Mouse (Mus musculus): ENCODE measurements at regions not wholly inside any gene's neighbourhood (a gene's known extent, or its start where the extent isn't known, plus 50 kb on each side); places are given as distances from the start of the nearest gene placed in this dataset.

DNA sequence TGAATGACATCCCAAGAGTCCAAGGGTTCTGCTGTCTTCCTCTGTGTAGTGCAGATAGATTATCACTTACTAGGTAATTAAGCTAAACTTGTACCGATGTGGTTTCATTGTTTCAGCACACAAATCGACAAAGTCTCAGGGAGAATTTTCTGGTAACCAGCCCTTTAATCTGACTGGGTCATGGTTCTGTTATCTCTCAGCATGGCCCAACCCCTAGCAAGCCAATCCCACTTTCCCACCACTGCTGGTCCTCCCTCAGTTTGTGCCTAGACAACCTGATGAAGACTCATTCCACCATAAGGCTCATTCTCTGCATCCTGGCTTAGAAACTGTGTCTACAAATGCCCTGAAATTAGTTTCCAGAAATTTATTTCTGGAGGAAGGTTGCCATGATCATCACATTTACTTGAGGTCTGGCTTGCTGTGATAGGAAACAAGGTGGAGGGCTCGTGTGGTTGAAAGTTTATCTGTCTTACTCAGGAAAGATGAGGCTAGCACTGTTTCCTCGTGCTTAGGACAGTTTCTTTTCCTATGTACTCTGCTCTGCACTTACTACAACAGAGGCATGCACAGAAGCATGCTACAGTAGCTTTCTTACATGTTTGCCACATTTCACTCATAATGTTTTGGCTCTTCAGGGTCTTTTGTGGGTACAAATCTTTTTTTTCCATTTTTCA lies 217.0 kb upstream of the Nrp1 start:
- Histone ChIP-seq H3K36me3 (no peaks in the 10 kb centered on the region), H3K4me2 (no peak overlapping the region), H3K27me3 (no peaks in the 10 kb centered on the region), H3K27ac (no peak overlapping the region), H3K4me3 (no peak overlapping the region), H3K9ac (no peak overlapping the region), H3K9me3 (no peaks in the 10 kb centered on the region), H3K4me1 (no peaks in the 10 kb centered on the region)
- ATAC-seq (ENCODE audit: borderline replicate concordance, extremely low read depth, low FRiP score, low TSS enrichment) = no peak
- 80% methylated on average over 4 of the region's 4 CpGs for WGBS

DNA sequence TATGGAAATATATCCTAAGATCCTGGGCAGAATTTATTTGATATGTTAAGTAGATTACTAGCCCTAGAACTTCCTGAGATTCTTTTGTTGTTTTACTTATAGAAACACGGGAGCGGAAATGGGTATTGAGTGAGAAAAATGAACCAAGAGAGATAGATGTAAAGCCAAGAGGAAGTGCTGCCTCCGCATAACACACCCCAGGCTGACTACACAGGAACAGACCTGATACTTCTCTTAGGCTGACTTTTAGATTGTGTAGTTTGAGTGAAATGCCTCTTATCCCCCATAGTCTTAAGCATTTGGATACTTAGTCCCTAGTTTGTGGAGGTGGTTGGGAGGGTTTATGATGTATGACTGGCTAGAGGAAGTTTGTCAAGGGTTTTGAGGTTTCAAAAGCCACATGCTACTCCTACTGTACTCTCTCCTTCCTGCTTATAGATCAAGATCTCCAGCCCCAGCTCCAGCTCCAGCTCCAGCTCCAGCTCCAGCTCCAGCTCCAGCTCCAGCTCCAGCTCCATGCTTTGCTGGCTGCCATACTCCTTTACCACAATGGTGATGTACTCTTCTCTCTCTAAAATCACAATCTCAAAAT lies 210.0 kb upstream of the Nrp1 start:
- Histone ChIP-seq H3K27me3 (no peaks in the 10 kb centered on the region), H3K9me3 (no peaks in the 10 kb centered on the region)

DNA sequence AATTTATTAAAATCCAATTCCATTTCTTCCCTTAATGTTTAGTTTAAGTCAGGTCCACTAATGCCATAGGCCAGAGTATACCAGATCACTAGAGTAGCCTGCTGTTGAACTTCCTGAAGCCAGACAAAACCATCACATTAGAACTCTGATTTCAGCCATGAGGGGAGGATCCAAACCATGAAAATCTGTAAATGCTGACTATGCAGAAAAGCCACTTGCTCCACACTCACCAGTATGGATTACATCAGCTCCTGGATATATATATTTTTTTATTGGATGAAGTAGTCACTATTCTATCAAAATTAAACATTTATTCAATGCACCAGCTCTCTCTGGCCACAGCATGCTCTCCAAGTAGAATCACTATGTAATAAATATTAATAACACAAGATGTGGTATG lies 202.8 kb upstream of the Nrp1 start:
- Histone ChIP-seq H3K9ac (no peak overlapping the region), H3K9me3 (no peaks in the 10 kb centered on the region), H3K4me3 (no peak overlapping the region), H3K4me2 (no peak overlapping the region), H3K27ac (no peak overlapping the region), H3K36me3 (no peaks in the 10 kb centered on the region), H3K4me1 (no peaks in the 10 kb centered on the region), H3K27me3 (no peaks in the 10 kb centered on the region)
- ATAC-seq (ENCODE audit: borderline replicate concordance, extremely low read depth, low FRiP score, low TSS enrichment) = no peak

More for the DNA sequence above, 210.0 kb upstream of the Nrp1 start:
- H3K36me3 ChIP-seq = no peaks in the 10 kb centered on the region
- H3K27ac ChIP-seq = no peak overlapping the region
- no peaks in the 10 kb centered on the region for H3K4me1 ChIP-seq
- 60% methylated on average over 3 of the region's 3 CpGs for WGBS
- H3K4me2 ChIP-seq = no peak overlapping the region
- H3K4me3 ChIP-seq = no peak overlapping the region
- H3K9ac ChIP-seq = no peak overlapping the region
- no peak for ATAC-seq (ENCODE audit: borderline replicate concordance, extremely low read depth, low FRiP score, low TSS enrichment)

DNA sequence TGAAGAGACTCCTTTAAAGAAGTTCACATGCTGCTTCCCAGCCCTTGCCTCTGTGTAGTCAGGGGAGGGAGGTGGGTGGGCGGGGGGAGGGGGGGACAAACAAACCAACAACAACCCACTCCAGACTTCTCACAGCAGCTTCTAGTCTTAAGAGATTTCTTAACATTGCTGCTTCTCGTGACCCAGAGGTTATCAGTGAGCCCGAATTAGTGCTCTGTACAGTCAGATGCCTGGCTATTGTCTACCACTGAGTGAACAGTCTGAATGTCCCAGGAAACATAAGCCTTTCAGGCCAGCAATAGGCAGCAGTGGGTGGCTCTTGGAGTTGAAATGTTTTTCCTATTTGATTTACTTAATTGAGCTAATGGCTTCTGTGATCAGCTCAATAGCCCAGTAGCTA lies 202.2 kb upstream of the Nrp1 start:
- Histone ChIP-seq H3K9ac (no peak overlapping the region), H3K4me3 (no peak overlapping the region), H3K4me1 (no peaks in the 10 kb centered on the region), H3K9me3 (no peaks in the 10 kb centered on the region), H3K36me3 (no peaks in the 10 kb centered on the region), H3K27ac (no peak overlapping the region), H3K27me3 (no peaks in the 10 kb centered on the region), H3K4me2 (no peak overlapping the region)
- WGBS = 30% methylated on average over 3 of the region's 3 CpGs
- ATAC-seq (ENCODE audit: borderline replicate concordance, extremely low read depth, low FRiP score, low TSS enrichment) = no peak

DNA sequence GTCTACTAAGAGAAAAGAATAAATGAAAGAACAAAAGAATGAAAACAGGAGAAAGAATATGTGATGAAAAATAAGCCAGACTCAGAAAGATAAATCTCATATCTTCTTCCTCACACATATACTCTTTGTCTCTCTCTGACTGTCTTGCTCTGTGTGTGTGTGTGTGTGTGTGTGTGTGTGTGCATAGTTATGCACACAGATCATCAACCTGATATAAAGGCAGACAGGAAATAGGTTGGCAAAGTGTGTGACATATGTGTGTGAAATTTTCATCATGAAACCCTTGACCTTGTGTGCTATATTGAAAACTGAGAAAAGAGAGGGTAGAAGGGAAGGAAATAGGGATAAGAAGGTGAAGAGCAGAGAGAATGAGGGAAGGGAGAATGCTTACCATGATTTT lies 195.5 kb upstream of the Nrp1 start:
- no peak overlapping the region for H3K4me2 ChIP-seq
- H3K27me3 ChIP-seq = no peaks in the 10 kb centered on the region
- H3K9ac ChIP-seq = no peak overlapping the region
- H3K9me3 ChIP-seq = no peaks in the 10 kb centered on the region
- H3K36me3 ChIP-seq = no peaks in the 10 kb centered on the region
- ATAC-seq (ENCODE audit: borderline replicate concordance, extremely low read depth, low FRiP score, low TSS enrichment) = no peak
- H3K27ac ChIP-seq = no peak overlapping the region
- H3K4me3 ChIP-seq = no peak overlapping the region
- no peaks in the 10 kb centered on the region for H3K4me1 ChIP-seq

DNA sequence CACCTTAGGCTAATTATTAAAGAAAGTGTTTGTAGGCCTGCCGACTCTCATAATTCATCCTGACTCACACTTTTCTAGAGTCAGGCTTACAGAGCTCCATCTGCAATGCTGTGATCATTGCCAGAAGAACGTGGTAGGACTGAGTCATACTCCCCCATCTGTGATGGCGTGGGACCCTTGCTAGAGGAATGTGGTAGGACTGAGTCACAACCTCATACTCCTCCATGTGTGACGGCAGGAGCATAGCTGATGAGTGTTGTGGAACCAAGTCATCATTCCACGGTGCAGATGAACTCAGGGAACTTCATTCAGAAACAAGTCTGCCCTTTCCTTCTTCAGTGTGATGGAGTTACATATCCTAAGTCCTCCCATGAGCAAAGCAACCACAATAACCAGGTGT lies 193.4 kb upstream of the Nrp1 start:
- Histone ChIP-seq H3K27me3 (no peaks in the 10 kb centered on the region), H3K36me3 (no peaks in the 10 kb centered on the region), H3K4me2 (no peak overlapping the region), H3K9ac (no peak overlapping the region), H3K27ac (no peak overlapping the region), H3K4me3 (no peak overlapping the region), H3K4me1 (no peaks in the 10 kb centered on the region), H3K9me3 (no peaks in the 10 kb centered on the region)
- no peak for ATAC-seq (ENCODE audit: borderline replicate concordance, extremely low read depth, low FRiP score, low TSS enrichment)
- 85% methylated on average over 5 of the region's 5 CpGs for WGBS

DNA sequence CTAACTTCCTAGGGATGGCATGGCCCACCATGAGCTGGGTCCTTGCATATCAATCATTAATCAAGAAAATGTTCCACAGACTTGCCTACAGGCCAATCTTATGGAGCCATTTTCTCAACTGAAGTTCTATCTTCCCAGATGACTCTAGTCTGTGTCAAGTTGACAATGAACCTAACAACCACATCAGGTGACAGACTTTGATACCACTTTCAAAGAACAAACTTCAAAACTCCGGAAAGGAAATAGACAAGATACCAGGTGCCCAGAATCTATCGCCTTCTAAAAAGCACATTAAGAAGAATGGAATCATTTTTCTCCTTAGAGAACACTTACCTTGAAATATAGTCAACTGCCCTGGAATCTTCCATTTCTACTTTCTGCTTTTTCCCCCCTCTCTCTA lies 192.8 kb upstream of the Nrp1 start:
- WGBS = 89% methylated on average over 2 of the region's 2 CpGs
- H3K4me1 ChIP-seq = no peaks in the 10 kb centered on the region
- no peak overlapping the region for H3K4me2 ChIP-seq
- H3K9ac ChIP-seq = no peak overlapping the region
- ATAC-seq (ENCODE audit: borderline replicate concordance, extremely low read depth, low FRiP score, low TSS enrichment) = no peak
- no peak overlapping the region for H3K27ac ChIP-seq
- no peaks in the 10 kb centered on the region for H3K9me3 ChIP-seq
- no peak overlapping the region for H3K4me3 ChIP-seq
- H3K36me3 ChIP-seq = no peaks in the 10 kb centered on the region
- no peaks in the 10 kb centered on the region for H3K27me3 ChIP-seq

DNA sequence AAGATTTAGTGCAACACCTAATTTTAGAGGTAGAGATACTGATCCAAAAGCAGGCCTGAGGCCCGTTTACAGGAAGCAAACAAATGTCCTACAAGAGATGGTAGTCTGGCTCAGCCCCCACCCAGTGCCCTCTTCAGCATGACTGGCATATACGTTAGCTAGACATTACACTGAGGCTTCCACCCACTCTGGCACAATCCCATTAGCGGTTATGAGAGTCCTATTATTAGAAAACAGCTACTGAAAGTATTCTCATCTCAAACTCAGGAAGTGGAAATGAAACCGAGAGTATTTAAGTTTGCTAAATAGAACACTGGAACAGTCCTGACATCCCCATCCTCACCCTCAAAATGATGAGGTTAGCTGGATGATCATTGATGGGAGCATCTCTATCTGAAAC lies 192.3 kb upstream of the Nrp1 start:
- no peaks in the 10 kb centered on the region for H3K4me1 ChIP-seq
- H3K9me3 ChIP-seq = no peaks in the 10 kb centered on the region
- H3K36me3 ChIP-seq = no peaks in the 10 kb centered on the region
- no peak overlapping the region for H3K4me2 ChIP-seq
- no peak overlapping the region for H3K9ac ChIP-seq
- no peaks in the 10 kb centered on the region for H3K27me3 ChIP-seq
- H3K27ac ChIP-seq = no peak overlapping the region
- 74% methylated on average over 4 of the region's 4 CpGs for WGBS
- no peak overlapping the region for H3K4me3 ChIP-seq
- no peak for ATAC-seq (ENCODE audit: borderline replicate concordance, extremely low read depth, low FRiP score, low TSS enrichment)

DNA sequence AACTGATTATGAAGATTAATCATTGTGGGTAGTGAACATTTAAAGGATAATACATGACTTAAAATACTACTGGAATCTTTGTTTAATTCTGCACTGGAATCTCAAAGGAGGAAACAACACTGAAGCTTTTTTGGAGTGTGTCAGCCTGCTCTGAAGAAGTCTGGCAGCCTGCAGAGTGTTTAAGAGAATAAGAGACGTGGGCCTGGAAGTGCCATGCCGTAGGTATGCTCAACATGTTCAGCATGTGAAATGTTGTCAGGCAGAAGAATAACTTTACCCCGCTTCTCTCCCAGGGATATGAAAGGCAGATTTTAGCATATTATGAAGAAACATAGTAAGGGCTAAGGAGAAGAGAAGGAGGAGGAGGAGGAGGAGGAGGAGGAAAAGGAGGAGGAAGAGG lies 189.6 kb upstream of the Nrp1 start:
- H3K27ac ChIP-seq = no peak overlapping the region
- 74% methylated on average over 3 of the region's 3 CpGs for WGBS
- no peak overlapping the region for H3K9ac ChIP-seq
- no peaks in the 10 kb centered on the region for H3K9me3 ChIP-seq
- no peaks in the 10 kb centered on the region for H3K36me3 ChIP-seq
- no peaks in the 10 kb centered on the region for H3K4me1 ChIP-seq
- no peak overlapping the region for H3K4me3 ChIP-seq
- H3K4me2 ChIP-seq = no peak overlapping the region
- no peak for ATAC-seq (ENCODE audit: borderline replicate concordance, extremely low read depth, low FRiP score, low TSS enrichment)
- no peaks in the 10 kb centered on the region for H3K27me3 ChIP-seq

DNA sequence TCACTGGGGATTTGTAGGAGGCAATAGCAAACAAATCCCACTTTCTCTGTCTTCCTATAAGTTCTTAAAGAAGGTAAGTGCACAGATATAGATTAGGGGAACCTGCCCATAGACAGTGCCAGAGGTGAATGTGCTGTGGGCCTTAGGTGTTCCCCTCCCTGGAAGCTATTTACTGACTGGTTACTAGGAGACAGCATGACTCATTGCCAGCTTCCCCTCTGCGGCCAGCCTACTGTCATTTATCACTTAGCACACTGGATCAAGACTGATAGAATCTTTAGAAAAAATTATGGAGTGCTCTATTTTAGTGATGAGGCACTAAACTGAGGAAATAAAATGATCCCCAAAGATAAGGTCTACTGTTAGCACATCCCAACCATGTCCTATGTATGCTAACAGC lies 187.3 kb upstream of the Nrp1 start:
- no peak for ATAC-seq (ENCODE audit: borderline replicate concordance, extremely low read depth, low FRiP score, low TSS enrichment)
- no peaks in the 10 kb centered on the region for H3K4me1 ChIP-seq
- WGBS = 41% methylated on average over 1 of the region's 1 CpGs
- no peaks in the 10 kb centered on the region for H3K27me3 ChIP-seq
- no peaks in the 10 kb centered on the region for H3K9me3 ChIP-seq
- no peaks in the 10 kb centered on the region for H3K36me3 ChIP-seq
- no peak overlapping the region for H3K9ac ChIP-seq
- H3K27ac ChIP-seq = no peak overlapping the region
- H3K4me3 ChIP-seq = no peak overlapping the region
- H3K4me2 ChIP-seq = no peak overlapping the region

DNA sequence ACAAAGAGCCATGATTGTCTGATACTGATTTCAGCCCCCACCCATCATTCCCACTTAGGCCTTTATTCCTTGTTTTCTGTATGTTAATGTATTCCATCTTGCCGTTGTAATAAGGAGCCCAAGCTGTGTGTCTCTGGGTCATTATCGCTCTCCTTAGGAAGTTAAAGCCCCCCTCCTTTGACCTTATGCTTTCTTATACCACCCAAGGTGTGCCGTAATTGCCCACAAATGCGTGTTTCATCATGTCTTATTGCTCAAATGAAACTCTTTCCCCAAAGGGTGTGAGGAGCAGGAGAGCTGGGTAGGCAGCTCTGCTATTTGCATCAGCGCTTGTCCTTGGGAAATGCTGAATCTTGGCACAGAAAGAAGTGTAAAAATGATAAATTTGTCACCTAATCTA lies 178.2 kb upstream of the Nrp1 start:
- 76% methylated on average over 5 of the region's 5 CpGs for WGBS
- Histone ChIP-seq H3K4me3 (no peak overlapping the region), H3K9ac (no peak overlapping the region)

DNA sequence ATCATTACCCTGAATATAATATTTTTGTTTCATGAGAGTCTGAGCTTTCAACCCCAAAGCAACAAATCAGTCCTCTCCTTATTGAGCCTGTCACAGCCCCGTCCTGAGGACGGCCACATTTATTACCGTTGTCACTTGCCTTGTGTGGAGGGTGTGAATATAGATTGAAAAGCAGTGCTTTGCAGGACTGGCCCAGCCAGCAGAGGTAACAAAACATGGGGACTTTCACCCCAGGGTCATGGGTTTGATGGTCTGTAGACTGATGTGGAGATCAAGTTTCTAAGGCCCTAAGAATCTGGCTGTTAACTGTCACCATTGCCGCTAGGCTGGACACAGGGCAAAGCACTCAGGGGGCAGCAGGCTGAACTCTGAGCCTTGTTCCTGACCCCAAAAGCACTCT lies 175.3 kb upstream of the Nrp1 start:
- WGBS = 53% methylated on average over 4 of the region's 4 CpGs
- H3K9me3 ChIP-seq = no peaks in the 10 kb centered on the region
- H3K4me3 ChIP-seq = no peak overlapping the region
- no peaks in the 10 kb centered on the region for H3K27me3 ChIP-seq
- no peak overlapping the region for H3K4me2 ChIP-seq
- ATAC-seq (ENCODE audit: borderline replicate concordance, extremely low read depth, low FRiP score, low TSS enrichment) = no peak
- no peak overlapping the region for H3K9ac ChIP-seq
- H3K36me3 ChIP-seq = no peaks in the 10 kb centered on the region
- H3K4me1 ChIP-seq = no peaks in the 10 kb centered on the region; the same call in 1 of the 2 replicates
- H3K27ac ChIP-seq = no peak overlapping the region

More for the DNA sequence above, 178.2 kb upstream of the Nrp1 start:
- ATAC-seq (ENCODE audit: borderline replicate concordance, extremely low read depth, low FRiP score, low TSS enrichment) = no peak
- Histone ChIP-seq H3K9me3 (no peaks in the 10 kb centered on the region), H3K4me2 (no peak overlapping the region), H3K36me3 (no peaks in the 10 kb centered on the region), H3K4me1 (no peaks in the 10 kb centered on the region; the same call in 1 of the 2 replicates), H3K27me3 (no peaks in the 10 kb centered on the region), H3K27ac (no peak overlapping the region)

DNA sequence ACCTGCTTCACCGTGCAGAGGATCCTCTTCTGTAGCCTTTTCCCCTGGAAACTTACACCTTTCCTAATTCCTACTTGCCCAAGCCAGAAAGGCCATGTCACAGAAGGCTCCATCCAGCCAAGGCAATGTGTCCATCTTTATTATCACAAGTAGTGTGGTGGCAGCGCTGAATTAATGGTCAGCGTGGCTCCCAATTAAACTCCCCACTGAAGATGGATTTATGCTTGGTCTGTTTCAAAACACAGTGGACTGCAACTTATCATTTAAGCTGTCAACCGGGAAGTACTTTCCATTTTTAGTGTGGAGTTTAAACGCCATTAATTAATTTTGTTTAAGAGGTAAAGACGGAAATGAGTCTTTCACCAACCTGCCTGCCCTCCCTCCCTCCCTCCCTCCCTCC lies 170.1 kb upstream of the Nrp1 start:
- no peak overlapping the region for H3K27ac ChIP-seq

More for the DNA sequence above, 170.1 kb upstream of the Nrp1 start:
- no peaks in the 10 kb centered on the region for H3K27me3 ChIP-seq
- no peaks in the 10 kb centered on the region for H3K4me1 ChIP-seq
- H3K4me3 ChIP-seq = no peak overlapping the region
- H3K9ac ChIP-seq = no peak overlapping the region
- no peak for ATAC-seq (ENCODE audit: borderline replicate concordance, extremely low read depth, low FRiP score, low TSS enrichment)
- H3K4me2 ChIP-seq = no peak overlapping the region
- H3K9me3 ChIP-seq = no peaks in the 10 kb centered on the region
- H3K36me3 ChIP-seq = no peaks in the 10 kb centered on the region
- WGBS = 61% methylated on average over 6 of the region's 6 CpGs
